Mouse (Mus musculus): ENCODE measurements around the gene Inha. TPM values are rescaled to one million over a fixed set of nuclear protein-coding genes. Genes with fewer than 3 reads are reported as not detected.
A peak's percentile ranks its signal among the peaks of the same experiment; 100 is the strongest.

Gene Inha
- polyA plus RNA-seq (2017; shearing (Covaris generic)) = not detected

- ATAC-seq = no peak
These were observed at the start of gene Inha for GRCm38 (mm10) chr1:75507006-75507405. Gene Inha, plus strand, starts transcription at chr1:75507077.

- no peak for ATAC-seq
These were observed 49.2 kb upstream of the Inha start for GRCm38 (mm10) chr1:75457710-75458024.

- no peak for ATAC-seq
These were observed 48.7 kb upstream of the Inha start for GRCm38 (mm10) chr1:75458025-75458788.

GRCm38 (mm10) chr1:75458789-75459684 lies 47.8 kb upstream of the Inha start:
- ATAC-seq = no peak

- no peak for ATAC-seq
These were observed 46.6 kb upstream of the Inha start for GRCm38 (mm10) chr1:75460297-75460696.

GRCm38 (mm10) chr1:75462636-75463035 lies 44.2 kb upstream of the Inha start:
- ATAC-seq = no peak

GRCm38 (mm10) chr1:75463652-75464204 lies 43.1 kb upstream of the Inha start:
- ATAC-seq = no peak

GRCm38 (mm10) chr1:75467215-75467927 lies 39.5 kb upstream of the Inha start:
- ATAC-seq = peak; percentile 90

GRCm38 (mm10) chr1:75469287-75469825 lies 37.5 kb upstream of the Inha start:
- no peak for ATAC-seq

- no peak for ATAC-seq
These were observed 30.4 kb upstream of the Inha start for GRCm38 (mm10) chr1:75476441-75476840.

GRCm38 (mm10) chr1:75477264-75477965 lies 29.5 kb upstream of the Inha start:
- peak; percentile 24 for ATAC-seq

- no peak for ATAC-seq
These were observed 28.9 kb upstream of the Inha start for GRCm38 (mm10) chr1:75477966-75478290.

GRCm38 (mm10) chr1:75478497-75478896 lies 28.4 kb upstream of the Inha start:
- ATAC-seq = peak; percentile 7

GRCm38 (mm10) chr1:75478916-75479634 lies 27.8 kb upstream of the Inha start, which contains the start of the genes Chpf and Tmem198:
Gene Chpf, minus strand, starts transcription at chr1:75479307.
Gene Tmem198, plus strand, starts transcription at chr1:75479532.
- ATAC-seq = peak; percentile 88

- peak; percentile 0 for ATAC-seq
These were observed 27.3 kb upstream of the Inha start for GRCm38 (mm10) chr1:75479635-75479989.

GRCm38 (mm10) chr1:75480036-75480435 lies 26.8 kb upstream of the Inha start:
- no peak for ATAC-seq

- no peak for ATAC-seq
These were observed 26.1 kb upstream of the Inha start for GRCm38 (mm10) chr1:75480735-75481134.

- ATAC-seq = no peak
These were observed 20.3 kb upstream of the Inha start for GRCm38 (mm10) chr1:75486561-75486960.

- ATAC-seq = peak; percentile 2
These were observed 19.9 kb upstream of the Inha start for GRCm38 (mm10) chr1:75487040-75487404.

- ATAC-seq = peak; percentile 81
These were observed 19.3 kb upstream of the Inha start for GRCm38 (mm10) chr1:75487405-75488161.

All from CD4-positive, CD25-positive, alpha-beta regulatory T cell, adult 4 months (primary cell).